Comparison of ENCODE assay signal across 8 mouse cellular contexts in genomic region chr5:146220501-146220878, GRCm38 (mm10). TPM values are rescaled to one million over a fixed set of nuclear protein-coding genes. Genes with fewer than 3 reads are reported as not detected.
DNase-seq lines count a peak whose midpoint lies in the region; ATAC-seq and TF ChIP-seq lines count a peak whose summit lies in the region.

No protein-coding gene starts in this region.

- TF ChIP-seq POLR2A in liver, adult 2 months (IDR thresholded peaks at IDR 0.05; ENCODE audit: extremely low read depth, insufficient read depth, low read length) = no peak

- TF ChIP-seq CTCF in liver, adult 2 months (IDR thresholded peaks at IDR 0.05; ENCODE audit: low read depth, low read length) = no peak

- H3K36me3 ChIP-seq in liver, adult 2 months (ENCODE audit: control insufficient read depth, insufficient read depth, low read length) = peaks cover 30% of the 10 kb centered on the region
- peaks cover 36% of the 10 kb centered on the region for H3K36me3 ChIP-seq in embryonic facial prominence, embryonic 14.5 days (ENCODE audit: control insufficient read depth, insufficient read depth, low read length)
- peaks cover 42% of the 10 kb centered on the region for H3K36me3 ChIP-seq in limb, embryonic 10.5 days
- H3K36me3 ChIP-seq in neural tube, embryonic 13.5 days = peaks cover 38% of the 10 kb centered on the region

- H3K27ac ChIP-seq in liver, adult 2 months (replicated peaks; ENCODE audit: insufficient read depth, low read depth, low read length) = peak overlapping the region; percentile 83
- H3K27ac ChIP-seq in embryonic facial prominence, embryonic 14.5 days (replicated peaks; ENCODE audit: low read depth, low read length) = peak overlapping the region; percentile 23; the same call in 1 of the 2 replicates
- H3K27ac ChIP-seq in limb, embryonic 10.5 days = peak overlapping the region; percentile 96
- peak overlapping the region; percentile 98; the same call in 1 of the 2 replicates for H3K27ac ChIP-seq in neural tube, embryonic 13.5 days (replicated peaks)

- WGBS in liver, adult 2 months = 4% methylated on average over 13 of the region's 13 CpGs
- 7% methylated on average over 13 of the region's 13 CpGs for WGBS in embryonic facial prominence, embryonic 14.5 days
- 10% methylated on average over 13 of the region's 13 CpGs for WGBS in limb, embryonic 10.5 days
- 8% methylated on average over 13 of the region's 13 CpGs for WGBS in neural tube, embryonic 13.5 days

- peak overlapping the region; percentile 81 for H3K4me2 ChIP-seq in embryonic facial prominence, embryonic 14.5 days (ENCODE audit: low read depth, low read length)
- peak overlapping the region; percentile 74 for H3K4me2 ChIP-seq in neural tube, embryonic 13.5 days

- peak overlapping the region; percentile 69 for H3K4me3 ChIP-seq in liver, adult 2 months (ENCODE audit: insufficient read depth, low read depth, low read length)
- H3K4me3 ChIP-seq in embryonic facial prominence, embryonic 14.5 days (ENCODE audit: low read depth, low read length) = peak overlapping the region; percentile 62
- peak overlapping the region; percentile 74 for H3K4me3 ChIP-seq in limb, embryonic 10.5 days
- peak overlapping the region; percentile 73 for H3K4me3 ChIP-seq in neural tube, embryonic 13.5 days

- no peaks in the 10 kb centered on the region for H3K9me3 ChIP-seq in embryonic facial prominence, embryonic 14.5 days (ENCODE audit: control insufficient read depth, low read length)
- H3K9me3 ChIP-seq in limb, embryonic 10.5 days (replicated peaks) = no peaks in the 10 kb centered on the region
- no peaks in the 10 kb centered on the region for H3K9me3 ChIP-seq in neural tube, embryonic 13.5 days

- H3K9ac ChIP-seq in liver, adult 2 months (ENCODE audit: low read depth, low read length) = peak overlapping the region; percentile 74
- peak overlapping the region; percentile 77 for H3K9ac ChIP-seq in embryonic facial prominence, embryonic 14.5 days (ENCODE audit: low read depth, low read length)
- H3K9ac ChIP-seq in neural tube, embryonic 13.5 days = peak overlapping the region; percentile 87

- H3K4me1 ChIP-seq in liver, adult 2 months (ENCODE audit: control insufficient read depth, insufficient read depth, low read length) = peaks cover 11% of the 10 kb centered on the region
- H3K4me1 ChIP-seq in embryonic facial prominence, embryonic 14.5 days (ENCODE audit: control insufficient read depth, insufficient read depth, low read length) = peaks cover 5% of the 10 kb centered on the region; the same call in 1 of the 2 replicates
- H3K4me1 ChIP-seq in limb, embryonic 10.5 days = peaks cover 7% of the 10 kb centered on the region
- H3K4me1 ChIP-seq in neural tube, embryonic 13.5 days (replicated peaks) = peaks cover 27% of the 10 kb centered on the region

- no peak for DNase-seq in liver, adult 2 months (ENCODE audit: extremely low read depth, low read depth, low spot score)
- no peak for DNase-seq in liver
- no peak for DNase-seq in embryonic facial prominence, embryonic 14.5 days (ENCODE audit: low spot score)
- DNase-seq in limb, embryonic 10.5 days (ENCODE audit: low spot score) = no peak
- DNase-seq in thymus, postnatal 0 days (ENCODE audit: low spot score) = no peak
- no peak for DNase-seq in left cerebral cortex, adult 18-20 months (ENCODE audit: low spot score in 2 of 2)
- DNase-seq in kidney, postnatal 14 days = no peak

- H3K27me3 ChIP-seq in liver, adult 2 months (ENCODE audit: control insufficient read depth, insufficient read depth, low read length) = no peaks in the 10 kb centered on the region
- H3K27me3 ChIP-seq in embryonic facial prominence, embryonic 14.5 days (replicated peaks; ENCODE audit: control insufficient read depth, insufficient read depth, low read length) = no peaks in the 10 kb centered on the region
- no peaks in the 10 kb centered on the region for H3K27me3 ChIP-seq in limb, embryonic 10.5 days (ENCODE audit: low read depth, poor library complexity, severe bottlenecking)
- H3K27me3 ChIP-seq in neural tube, embryonic 13.5 days = no peaks in the 10 kb centered on the region

- H3K79me2 ChIP-seq in liver, adult 2 months (ENCODE audit: control insufficient read depth, insufficient read depth, low read length) = peaks cover 4% of the 10 kb centered on the region; the same call in 1 of the 2 replicates

- ATAC-seq in embryonic facial prominence, embryonic 14.5 days (ENCODE audit: low read depth) = peak; percentile 36; the same call in 1 of the 2 replicates
- ATAC-seq in neural tube, embryonic 13.5 days (ENCODE audit: low read depth) = peak; percentile 70

RNA-seq across cellular contexts. Expression of gene Rnf6, which starts 0.9 kb away (rescaled TPM):
- total RNA-seq in liver, adult 2 months (2014; rRNA removed) = 28.4 and 29.4 TPM in 2 replicates
- 12.5 and 14.0 TPM in 2 replicates for polyA plus RNA-seq in liver, adult 2 months (2012; rRNA removed)
- 41.5 and 41.6 TPM in 2 replicates for polyA plus RNA-seq in embryonic facial prominence, embryonic 14.5 days (2014; fragmentation: Nextera tagmentation; extraction: Ambion mirVana)
- 23.4 and 29.1 TPM in 2 replicates for polyA plus RNA-seq in limb, embryonic 10.5 days (2016; fragmentation: Nextera tagmentation; extraction: Ambion mirVana)
- 26.7 and 30.3 TPM in 2 replicates for polyA plus RNA-seq in neural tube, embryonic 13.5 days (2015; fragmentation: Nextera tagmentation; extraction: Ambion mirVana)
- 61.1 and 63.3 TPM in 2 replicates for polyA plus RNA-seq in thymus, postnatal 0 days (2015; fragmentation: Nextera tagmentation; extraction: Ambion mirVana)
- total RNA-seq in left cerebral cortex, adult 18-20 months (2021) = 10 to 100 TPM; 69.1 to 75.4 TPM

RNA-seq across cellular contexts. Expression of gene Cdk8, which starts 10.5 kb away (rescaled TPM):
- total RNA-seq in liver, adult 2 months (2014; rRNA removed) = 27.8 and 32.5 TPM in 2 replicates
- 19.3 and 25.2 TPM in 2 replicates for polyA plus RNA-seq in liver, adult 2 months (2012; rRNA removed)
- 23.7 and 26.1 TPM in 2 replicates for polyA plus RNA-seq in embryonic facial prominence, embryonic 14.5 days (2014; fragmentation: Nextera tagmentation; extraction: Ambion mirVana)
- polyA plus RNA-seq in limb, embryonic 10.5 days (2016; fragmentation: Nextera tagmentation; extraction: Ambion mirVana) = 25.8 and 26.1 TPM in 2 replicates
- 20.4 and 21.7 TPM in 2 replicates for polyA plus RNA-seq in neural tube, embryonic 13.5 days (2015; fragmentation: Nextera tagmentation; extraction: Ambion mirVana)
- 15.6 and 16.3 TPM in 2 replicates for polyA plus RNA-seq in thymus, postnatal 0 days (2015; fragmentation: Nextera tagmentation; extraction: Ambion mirVana)
- total RNA-seq in left cerebral cortex, adult 18-20 months (2021) = 10 to 100 TPM; 43.2 to 44.0 TPM

RNA-seq across cellular contexts. Expression of gene 1700001J03Rik, which starts 35.4 kb away (rescaled TPM):
- 0.28 TPM in 1 of 2 replicates, not detected in the other for total RNA-seq in liver, adult 2 months (2014; rRNA removed)
- not detected in 2 replicates for polyA plus RNA-seq in liver, adult 2 months (2012; rRNA removed)
- polyA plus RNA-seq in embryonic facial prominence, embryonic 14.5 days (2014; fragmentation: Nextera tagmentation; extraction: Ambion mirVana) = not detected in 2 replicates
- polyA plus RNA-seq in limb, embryonic 10.5 days (2016; fragmentation: Nextera tagmentation; extraction: Ambion mirVana) = not detected in 2 replicates
- 0.45 TPM in 1 of 2 replicates, not detected in the other for polyA plus RNA-seq in neural tube, embryonic 13.5 days (2015; fragmentation: Nextera tagmentation; extraction: Ambion mirVana)
- not detected in 2 replicates for polyA plus RNA-seq in thymus, postnatal 0 days (2015; fragmentation: Nextera tagmentation; extraction: Ambion mirVana)
- total RNA-seq in left cerebral cortex, adult 18-20 months (2021) = under 1 TPM; 0.88 to 0.91 TPM

RNA-seq across cellular contexts. Expression of gene Gm6309, which starts 50.0 kb away (rescaled TPM):
- total RNA-seq in liver, adult 2 months (2014; rRNA removed) = not detected in 2 replicates
- polyA plus RNA-seq in liver, adult 2 months (2012; rRNA removed) = not detected in 2 replicates
- polyA plus RNA-seq in embryonic facial prominence, embryonic 14.5 days (2014; fragmentation: Nextera tagmentation; extraction: Ambion mirVana) = not detected in 2 replicates
- polyA plus RNA-seq in limb, embryonic 10.5 days (2016; fragmentation: Nextera tagmentation; extraction: Ambion mirVana) = not detected in 2 replicates
- polyA plus RNA-seq in neural tube, embryonic 13.5 days (2015; fragmentation: Nextera tagmentation; extraction: Ambion mirVana) = not detected in 2 replicates
- not detected in 2 replicates for polyA plus RNA-seq in thymus, postnatal 0 days (2015; fragmentation: Nextera tagmentation; extraction: Ambion mirVana)
- total RNA-seq in left cerebral cortex, adult 18-20 months (2021) = not detected

Comparison
In these comparisons a context has a peak if more than half of its experiments do, and no peak if none do; other contexts are left out.
1. H3K27ac ChIP-seq: peak in every context shown above with its lines; median percentile 98 in neural tube, embryonic 13.5 days; 96 in limb, embryonic 10.5 days; 83 in liver, adult 2 months; 23 in embryonic facial prominence, embryonic 14.5 days.